Mouse (Mus musculus): ENCODE measurements around the gene Asb7.

The Asb7 gene

GRCm38 (mm10) chr7:66689294-66689619 is at the start of gene Asb7:
TSS of gene Asb7 (minus strand) at chr7:66689596.
- no peak for DNase-seq (ENCODE audit: low spot score in 2 of 2)

GRCm38 (mm10) chr7:66737418-66737817 is 48.0 kb upstream of the Asb7 start:
- DNase-seq (ENCODE audit: low spot score in 2 of 2), result no peak

- DNase-seq (ENCODE audit: low spot score in 2 of 2), result no peak
These were observed 45.6 kb upstream of the Asb7 start for GRCm38 (mm10) chr7:66734993-66735392.

GRCm38 (mm10) chr7:66734466-66734865 is 45.1 kb upstream of the Asb7 start:
- no peak for DNase-seq (ENCODE audit: low spot score in 2 of 2)

GRCm38 (mm10) chr7:66733882-66734281 is 44.5 kb upstream of the Asb7 start:
- DNase-seq (ENCODE audit: low spot score in 2 of 2), result no peak

GRCm38 (mm10) chr7:66733431-66733830 is 44.0 kb upstream of the Asb7 start:
- no peak for DNase-seq (ENCODE audit: low spot score in 2 of 2)

GRCm38 (mm10) chr7:66729232-66729631 is 39.8 kb upstream of the Asb7 start:
- no peak for DNase-seq (ENCODE audit: low spot score in 2 of 2)

GRCm38 (mm10) chr7:66728072-66728471 is 38.7 kb upstream of the Asb7 start:
- DNase-seq (ENCODE audit: low spot score in 2 of 2), result no peak

- no peak for DNase-seq (ENCODE audit: low spot score in 2 of 2)
These were observed 35.6 kb upstream of the Asb7 start for GRCm38 (mm10) chr7:66724954-66725353.

GRCm38 (mm10) chr7:66724514-66724913 is 35.1 kb upstream of the Asb7 start:
- no peak for DNase-seq (ENCODE audit: low spot score in 2 of 2)

GRCm38 (mm10) chr7:66711166-66711565 is 21.8 kb upstream of the Asb7 start:
- no peak for DNase-seq (ENCODE audit: low spot score in 2 of 2)

GRCm38 (mm10) chr7:66704631-66705030 is 15.2 kb upstream of the Asb7 start:
- no peak for DNase-seq (ENCODE audit: low spot score in 2 of 2)

- DNase-seq (ENCODE audit: low spot score in 2 of 2), result no peak
These were observed 13.3 kb upstream of the Asb7 start for GRCm38 (mm10) chr7:66702721-66703120.

- DNase-seq (ENCODE audit: low spot score in 2 of 2), result no peak
These were observed 5.1 kb upstream of the Asb7 start for GRCm38 (mm10) chr7:66694467-66694866.

GRCm38 (mm10) chr7:66689620-66690360 is 394 bp upstream of the Asb7 start, which contains the start of gene Lins1:
TSS of gene Lins1 (plus strand) at chr7:66689889.
- peak; percentile 98 to 99 for DNase-seq (ENCODE audit: low spot score in 2 of 2)

- peak in 1 of 2 experiments; percentile 12 for DNase-seq (ENCODE audit: low spot score in 2 of 2)
These were observed 675 bp downstream of the Asb7 start for GRCm38 (mm10) chr7:66688721-66689120.

- no peak for DNase-seq (ENCODE audit: low spot score in 2 of 2)
These were observed 7.1 kb downstream of the Asb7 start for GRCm38 (mm10) chr7:66682119-66682863.

GRCm38 (mm10) chr7:66675800-66676199 is 13.6 kb downstream of the Asb7 start:
- DNase-seq (ENCODE audit: low spot score in 2 of 2), result no peak

- DNase-seq (ENCODE audit: low spot score in 2 of 2), result no peak
These were observed 22.3 kb downstream of the Asb7 start for GRCm38 (mm10) chr7:66667064-66667463.

GRCm38 (mm10) chr7:66663548-66663947 is 25.8 kb downstream of the Asb7 start:
- no peak for DNase-seq (ENCODE audit: low spot score in 2 of 2)

- DNase-seq (ENCODE audit: low spot score in 2 of 2), result peak; percentile 84 to 89
These were observed 27.8 kb downstream of the Asb7 start for GRCm38 (mm10) chr7:66661572-66661971.

- DNase-seq (ENCODE audit: low spot score in 2 of 2), result no peak
These were observed 28.4 kb downstream of the Asb7 start for GRCm38 (mm10) chr7:66660972-66661371.

- no peak for DNase-seq (ENCODE audit: low spot score in 2 of 2)
These were observed 29.1 kb downstream of the Asb7 start for GRCm38 (mm10) chr7:66660291-66660690.
